Mouse (Mus musculus) layer of hippocampus, adult 9-10 months (tissue): ENCODE data around the gene Lin7b.
"Not testable (repeated sequence)": the region's sequence is repeated elsewhere in the genome, so short reads cannot be mapped to it uniquely, and the experiment has no call there.

Experiments
- DNase-seq: peaks from one replicate; pipeline ENCODE4 v3.0.0; 2022; ENCODE audit warnings: low spot score

Lin7b gene

DNA sequence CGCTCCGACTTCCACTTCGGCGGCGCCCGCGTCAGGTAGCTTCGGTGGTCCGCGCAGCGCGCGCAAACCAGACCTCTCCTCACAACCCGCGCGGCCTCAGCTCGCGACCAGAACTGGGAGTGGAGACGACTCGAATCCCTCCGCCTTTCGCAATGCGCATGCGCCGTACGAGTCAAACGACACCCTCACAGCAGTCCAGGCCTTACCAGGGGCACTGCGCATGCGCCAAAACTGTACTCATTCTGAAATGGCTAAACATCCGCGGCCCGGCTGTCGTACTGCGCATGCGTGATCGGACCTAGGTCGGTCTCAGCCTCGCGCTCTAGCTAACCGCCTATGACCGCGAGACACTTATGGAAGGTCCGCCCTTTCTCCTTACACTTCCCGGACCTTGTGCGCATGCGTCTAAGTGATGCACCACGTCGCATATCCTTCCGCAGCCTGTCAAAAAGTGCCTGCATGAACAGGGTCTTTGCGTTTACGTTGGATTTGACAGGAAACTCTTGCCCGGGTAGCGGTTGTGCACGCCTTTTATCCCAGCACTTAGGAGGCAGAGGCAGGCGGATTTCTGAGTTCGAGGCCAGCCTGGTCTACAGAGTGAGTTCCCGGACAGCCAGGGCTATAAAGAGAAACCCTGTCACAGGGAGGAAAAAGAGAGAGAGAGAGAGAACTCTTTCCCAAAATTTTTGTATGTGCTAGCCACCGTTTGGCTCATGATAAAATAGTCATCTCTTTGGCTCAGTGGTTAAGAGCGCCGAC is 25.4 kb upstream of the Lin7b start, which contains the start of gene Snrnp70:
TSS of gene Snrnp70 (minus strand) at position 165 of the 759 bp plus-strand sequence.
- DNase-seq = peak; percentile 100

DNA sequence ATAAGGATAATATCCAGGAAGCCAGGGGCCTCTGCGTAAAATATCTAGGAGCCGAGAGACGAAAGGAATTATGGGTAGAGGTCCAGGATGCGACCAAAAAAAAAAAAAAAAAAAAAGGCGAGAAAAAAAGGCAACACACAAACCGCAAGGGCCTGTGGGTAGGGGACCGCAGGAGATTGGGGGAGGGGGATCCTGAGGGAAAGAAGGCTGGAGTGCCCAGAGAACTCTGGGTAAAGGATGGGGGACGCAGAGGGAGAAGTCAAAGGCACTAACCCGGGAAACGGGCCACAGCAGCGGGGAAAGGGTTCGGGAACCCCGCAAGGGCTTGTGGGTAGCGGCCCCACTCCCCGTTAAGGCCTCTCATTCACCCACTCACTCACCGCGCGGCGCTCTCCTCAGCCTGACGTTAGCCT is 24.8 kb upstream of the Lin7b start:
- no peak for DNase-seq

DNA sequence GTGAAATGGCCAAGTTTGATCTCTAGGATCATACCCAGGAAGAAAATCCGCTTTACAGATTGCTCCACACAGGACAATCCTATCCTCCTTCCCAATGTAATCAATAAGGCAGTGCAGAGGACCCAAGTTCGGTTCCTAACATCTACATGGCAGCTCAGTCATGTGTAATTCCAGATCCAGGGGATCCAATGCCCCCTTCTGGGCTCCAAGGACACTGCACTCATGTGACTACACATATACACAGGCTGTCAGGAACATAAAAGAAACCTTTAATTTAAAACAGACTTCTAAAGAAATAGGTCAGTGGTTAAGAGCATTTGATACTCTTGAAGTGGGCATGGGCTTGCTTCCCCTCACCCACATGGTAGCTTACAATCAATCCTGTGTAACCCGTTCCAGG is 15.7 kb upstream of the Lin7b start:
- DNase-seq = no peak

DNA sequence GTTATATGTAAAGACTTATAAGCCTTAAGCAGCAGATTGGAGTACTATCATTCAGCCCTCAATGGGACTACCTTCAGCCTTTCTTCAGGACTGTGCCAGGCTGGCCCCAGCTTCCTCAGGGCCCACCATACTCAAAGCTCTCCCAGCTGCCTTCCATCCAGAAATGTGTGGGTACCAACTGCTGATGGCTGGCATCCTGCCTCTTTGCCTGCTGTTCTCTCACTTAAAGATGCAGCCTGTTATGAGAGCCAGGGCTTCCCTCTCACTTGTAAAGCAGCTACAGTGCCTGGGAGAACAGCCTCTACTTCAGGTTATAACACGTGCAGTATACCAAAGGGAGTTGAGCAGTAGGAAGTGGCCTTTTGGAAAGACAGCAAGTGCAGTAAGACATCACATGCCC is 5.7 kb upstream of the Lin7b start:
- no peak for DNase-seq

DNA sequence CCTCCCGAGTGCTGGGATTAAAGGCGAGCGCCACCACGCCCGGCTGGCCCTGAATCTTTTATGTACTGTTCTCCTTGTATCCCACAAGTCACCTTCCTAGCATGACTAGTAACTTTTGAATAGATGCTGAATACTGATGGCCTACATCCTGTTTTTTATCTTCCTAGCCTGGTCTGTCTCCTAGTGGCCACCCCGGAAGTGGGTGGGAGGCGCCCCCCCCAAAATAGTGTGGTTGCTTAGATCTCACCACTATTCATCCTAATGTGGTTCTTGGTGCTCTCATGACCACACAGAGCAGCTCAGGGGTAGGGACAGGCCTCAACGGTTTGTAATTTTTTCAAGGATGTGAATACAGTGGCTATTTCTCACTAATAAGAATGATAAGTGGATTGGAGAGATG is 4.2 kb upstream of the Lin7b start:
- no peak for DNase-seq

DNA sequence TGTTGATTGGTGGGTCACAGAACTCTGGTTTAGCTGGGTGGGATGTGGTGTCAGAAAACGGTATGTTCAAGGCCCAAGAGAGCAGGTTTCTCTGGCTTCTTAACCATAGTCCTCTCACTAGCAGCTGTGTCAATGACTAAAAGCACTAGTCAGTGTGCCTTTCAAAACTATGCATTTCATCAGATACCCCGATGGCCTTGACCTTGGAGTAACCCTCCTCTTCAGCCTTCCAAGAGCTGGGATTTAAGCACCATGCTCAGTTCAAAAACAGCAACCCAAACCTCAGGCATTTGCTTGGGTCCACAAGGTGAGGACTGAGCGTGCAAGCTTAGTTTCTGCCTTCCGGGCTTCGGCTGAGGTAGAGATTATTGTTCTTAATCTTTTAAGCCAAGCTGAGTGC is 2.0 kb upstream of the Lin7b start:
- DNase-seq = no peak

DNA sequence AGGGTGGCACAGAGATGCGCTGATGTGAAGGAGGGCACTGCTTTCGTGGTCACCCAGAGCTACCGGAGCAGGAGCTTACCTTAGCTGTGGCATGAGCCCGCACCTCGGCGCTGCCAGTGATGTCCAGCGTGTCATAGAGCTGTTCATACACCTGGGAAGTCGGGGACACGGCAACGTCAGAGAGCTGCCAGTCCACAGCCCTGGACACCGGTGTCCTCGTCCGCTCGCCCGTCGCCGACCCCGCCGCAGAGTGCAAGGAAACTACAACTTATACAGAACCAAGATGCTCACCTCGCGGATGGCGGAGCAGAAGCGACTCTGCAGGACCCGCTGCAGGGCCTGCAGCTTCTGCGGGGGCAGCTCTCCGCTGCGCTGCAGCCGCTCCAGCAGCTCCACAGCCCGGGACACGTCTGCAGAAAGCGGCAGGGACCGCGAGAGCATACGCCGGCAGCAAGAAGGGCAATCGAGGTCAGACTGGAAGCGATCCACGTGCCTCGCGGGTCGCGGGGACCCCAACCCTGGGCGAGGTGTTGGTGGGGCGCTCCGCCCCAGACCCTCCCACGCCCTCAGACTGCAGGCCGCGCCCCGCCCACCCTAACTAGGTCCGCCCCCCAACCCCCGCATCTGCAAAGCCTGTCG is 428 bp downstream of the Lin7b start:
- no peak for DNase-seq

DNA sequence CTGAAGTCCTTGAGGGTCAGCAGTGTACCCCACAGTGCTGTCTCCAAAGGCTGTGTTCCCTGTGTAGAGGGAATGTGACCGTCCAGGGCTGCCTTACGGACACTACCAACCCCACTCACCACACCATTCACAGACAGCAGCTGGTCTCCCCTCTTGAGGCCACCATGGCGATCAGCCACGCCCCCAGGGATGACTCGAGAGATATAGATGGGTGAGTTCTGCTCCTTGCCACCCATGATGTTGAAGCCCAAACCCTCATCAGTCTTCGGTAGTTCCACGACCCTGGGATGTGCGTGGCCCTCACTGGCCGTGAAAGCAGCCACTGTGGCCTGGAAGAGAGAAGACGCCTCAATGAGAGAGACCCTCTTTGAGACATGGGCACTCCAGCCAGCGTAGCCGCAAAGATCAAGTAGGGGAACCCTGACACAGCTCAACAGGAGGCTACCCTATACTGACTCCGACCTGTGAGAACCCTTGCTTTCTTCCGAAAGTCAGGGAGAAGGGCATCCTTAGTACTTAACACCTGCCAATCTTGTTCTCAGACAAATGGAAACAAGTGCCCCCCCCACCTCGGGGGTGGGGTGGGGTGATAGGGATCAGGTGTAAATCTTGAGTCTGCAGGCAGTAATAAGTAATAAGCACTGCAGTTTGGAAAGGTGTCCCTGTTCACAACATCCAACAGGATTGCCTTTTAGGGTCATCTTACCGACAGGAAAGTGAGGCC is 1.2 kb downstream of the Lin7b start:
- DNase-seq = no peak

DNA sequence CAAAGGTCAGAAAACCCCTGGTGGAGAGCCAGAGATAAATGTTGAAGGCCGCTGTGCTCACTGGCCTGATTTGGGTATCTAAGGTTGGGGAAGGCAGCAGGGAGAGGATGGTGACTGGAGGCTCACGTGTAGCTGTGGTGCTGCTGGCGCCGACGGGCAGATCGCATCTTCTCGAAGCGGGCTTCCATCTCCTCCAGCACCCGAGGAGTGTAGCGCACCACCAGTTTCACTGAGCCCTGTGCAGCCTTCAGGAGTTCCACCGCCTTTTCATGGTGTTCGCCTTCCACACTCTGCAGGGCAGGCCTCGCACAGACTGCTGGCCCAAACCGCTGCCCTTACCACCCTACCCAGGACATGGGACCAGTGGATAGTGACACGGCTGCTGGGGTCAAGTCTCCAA is 2.2 kb downstream of the Lin7b start:
- no peak for DNase-seq

DNA sequence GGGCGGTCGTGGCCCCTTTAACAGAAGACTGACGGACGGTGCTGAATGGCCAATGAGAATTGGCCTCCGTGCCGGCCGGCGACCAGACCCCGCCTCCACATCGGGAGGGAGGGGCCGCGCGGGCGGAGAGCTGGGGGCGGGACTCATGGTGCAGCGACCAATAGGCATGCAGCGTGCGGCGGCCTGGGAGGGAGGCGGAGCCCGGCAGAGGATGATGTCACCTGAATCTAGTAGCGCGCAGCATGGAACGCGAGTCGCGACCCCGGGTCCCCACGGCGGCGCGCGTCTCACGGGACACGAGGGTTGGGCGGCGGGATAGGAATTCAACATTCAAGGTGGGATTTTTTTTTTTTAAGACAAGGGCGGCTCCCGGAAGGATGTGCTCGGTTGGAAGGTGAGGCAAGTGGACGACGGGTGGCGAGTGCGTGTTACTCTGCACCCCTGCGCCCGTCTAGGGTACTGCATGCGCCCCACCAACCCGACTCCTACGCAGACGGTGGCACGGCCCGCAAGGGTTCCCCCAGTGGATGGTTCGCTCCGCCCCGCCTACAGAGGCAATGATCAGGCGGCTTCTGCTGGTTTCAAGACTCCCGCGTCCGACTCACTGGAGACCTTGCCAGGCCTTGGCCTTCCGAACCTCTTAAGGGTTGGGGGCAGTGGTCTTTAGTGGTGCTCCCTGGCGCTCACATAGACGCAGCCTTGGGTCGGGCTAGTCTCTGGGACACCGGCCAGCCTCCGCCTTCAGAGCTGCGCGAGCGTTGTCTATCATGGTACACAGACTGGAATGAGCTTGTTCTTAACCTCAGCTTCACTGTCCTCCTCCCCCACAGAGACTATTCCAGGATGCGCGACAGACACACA is 3.1 kb downstream of the Lin7b start:
- DNase-seq = peak; percentile 96

DNA sequence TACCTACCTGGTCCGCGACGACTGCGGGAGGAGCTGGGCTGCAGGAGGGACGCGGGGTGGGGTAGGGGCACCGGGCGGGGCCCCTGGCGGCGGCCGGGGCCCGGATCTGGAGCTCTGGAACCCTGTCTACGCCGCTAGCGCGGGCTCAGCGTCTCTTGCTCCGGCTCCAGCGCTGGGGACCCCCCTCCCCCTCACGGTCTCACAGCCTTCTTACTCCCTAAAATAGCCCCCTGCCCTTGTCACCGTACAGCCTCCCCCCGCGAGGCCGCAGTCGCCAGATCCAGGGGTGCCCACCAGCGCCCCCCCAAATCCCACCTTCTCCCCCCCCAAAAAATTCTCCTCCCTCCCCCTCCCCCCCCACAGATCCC is 3.7 kb downstream of the Lin7b start, which contains the start of gene Ppfia3:
TSS of gene Ppfia3 (minus strand) at position 368 of the 368 bp plus-strand sequence.
- no peak for DNase-seq

DNA sequence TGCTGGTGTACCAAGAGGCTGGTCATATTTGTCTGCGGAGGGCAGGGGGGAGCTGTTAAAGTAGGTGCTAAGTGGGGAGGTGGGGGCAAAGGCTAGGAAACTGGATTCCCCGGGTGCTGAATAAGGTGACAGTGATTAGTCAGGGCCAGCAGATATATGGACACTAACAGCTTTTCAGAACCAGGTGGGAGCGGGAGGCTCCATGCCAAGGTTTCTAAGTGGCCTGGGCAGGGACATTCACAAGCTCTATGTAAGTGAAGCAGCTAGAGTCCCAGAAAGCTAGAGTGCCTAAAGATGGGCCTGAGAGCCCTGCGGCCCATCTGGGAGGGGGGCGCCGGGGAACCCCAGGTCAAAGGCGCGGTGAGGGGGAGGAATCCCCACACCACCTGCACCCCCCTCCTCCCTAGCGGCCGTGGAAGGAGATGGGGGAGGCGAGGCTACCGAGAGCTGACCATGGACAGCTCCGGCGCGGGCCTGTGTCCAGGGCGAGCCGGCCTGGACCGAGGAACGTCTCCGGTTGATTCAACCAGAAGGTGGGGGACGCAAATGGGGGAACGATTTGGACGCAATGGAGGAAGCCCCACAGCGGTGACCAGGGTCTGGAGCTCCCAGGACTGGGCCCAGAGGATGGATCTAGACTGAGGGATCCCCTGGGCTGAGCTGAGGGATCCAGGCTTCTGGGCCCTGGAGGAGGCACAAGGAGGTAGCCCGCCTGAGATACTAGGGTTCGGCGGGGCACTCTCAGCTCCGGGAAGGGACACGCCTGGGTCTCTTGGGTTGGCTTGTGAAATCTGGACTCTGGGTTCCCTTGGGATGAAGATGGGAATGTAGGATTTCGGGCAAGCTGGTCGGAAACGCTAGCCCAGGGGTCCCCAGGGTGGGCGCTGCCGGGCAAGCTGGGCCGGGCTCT is 4.4 kb downstream of the Lin7b start:
- no peak for DNase-seq

DNA sequence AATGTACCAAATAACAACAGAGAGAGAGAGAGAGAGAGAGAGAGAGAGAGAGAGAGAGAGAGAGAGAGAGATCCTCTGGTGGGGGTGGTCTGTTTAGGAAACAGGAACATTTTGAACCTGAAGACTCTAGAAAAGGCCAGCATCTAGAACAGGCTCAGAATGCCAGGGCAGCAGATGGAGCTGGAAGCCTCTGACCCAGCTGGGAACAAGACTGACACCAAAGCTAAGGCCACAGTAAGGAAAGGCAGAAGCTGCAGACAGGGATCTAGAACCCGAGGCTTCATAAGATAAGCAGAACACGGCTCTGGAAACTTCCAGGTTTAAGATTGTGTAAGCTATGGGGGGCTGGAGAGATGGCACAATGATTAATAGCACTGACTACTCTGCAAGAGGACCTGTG is 6.4 kb downstream of the Lin7b start:
- no peak for DNase-seq

DNA sequence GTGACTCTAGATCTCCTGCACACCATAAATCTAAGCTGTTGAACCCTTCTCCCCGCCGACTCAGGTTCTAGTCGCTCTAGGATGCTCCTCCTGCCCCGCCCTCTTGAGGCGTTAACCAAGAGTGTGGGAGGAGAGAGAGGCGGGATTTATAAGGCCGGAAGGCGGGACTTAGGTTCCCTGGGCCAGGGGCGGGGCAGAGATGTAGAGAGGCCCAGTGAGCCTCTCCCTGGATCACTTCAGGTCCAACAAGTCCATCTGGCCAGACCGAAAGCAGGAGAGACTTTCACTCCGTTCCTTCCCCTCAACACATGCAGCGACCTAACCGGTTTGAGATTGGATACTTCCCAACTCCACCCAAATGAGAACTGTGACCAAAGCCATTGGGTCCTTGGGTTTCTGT is 7.6 kb downstream of the Lin7b start:
- DNase-seq = no peak

DNA sequence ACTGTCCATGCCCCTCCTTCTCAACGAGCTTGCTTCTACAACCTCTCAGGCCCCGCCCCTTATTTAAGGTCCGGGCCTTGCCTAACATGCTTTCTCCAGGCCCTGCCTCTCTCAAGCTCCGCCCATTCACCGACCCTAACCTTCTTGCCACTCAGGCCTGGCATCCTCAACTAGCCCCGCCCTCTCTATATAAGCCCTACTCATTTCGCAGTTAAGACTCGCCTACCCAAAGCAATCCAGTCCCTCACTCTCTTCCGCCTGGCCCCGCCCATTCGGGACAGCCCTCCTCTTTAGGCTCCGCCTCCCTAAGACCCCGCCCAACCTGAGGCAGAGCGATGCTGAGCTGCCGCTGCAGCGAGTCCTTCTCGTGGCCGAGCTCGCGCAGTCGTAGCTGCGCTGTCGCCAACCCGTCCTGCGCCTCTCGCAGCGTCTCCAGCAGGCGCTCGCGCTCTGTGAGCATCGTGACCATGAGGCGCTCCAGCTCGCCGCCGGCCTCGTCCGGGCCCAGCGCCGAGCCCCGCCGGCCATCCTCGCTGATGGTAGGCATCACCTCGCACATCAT is 9.1 kb downstream of the Lin7b start:
- DNase-seq = no peak

DNA sequence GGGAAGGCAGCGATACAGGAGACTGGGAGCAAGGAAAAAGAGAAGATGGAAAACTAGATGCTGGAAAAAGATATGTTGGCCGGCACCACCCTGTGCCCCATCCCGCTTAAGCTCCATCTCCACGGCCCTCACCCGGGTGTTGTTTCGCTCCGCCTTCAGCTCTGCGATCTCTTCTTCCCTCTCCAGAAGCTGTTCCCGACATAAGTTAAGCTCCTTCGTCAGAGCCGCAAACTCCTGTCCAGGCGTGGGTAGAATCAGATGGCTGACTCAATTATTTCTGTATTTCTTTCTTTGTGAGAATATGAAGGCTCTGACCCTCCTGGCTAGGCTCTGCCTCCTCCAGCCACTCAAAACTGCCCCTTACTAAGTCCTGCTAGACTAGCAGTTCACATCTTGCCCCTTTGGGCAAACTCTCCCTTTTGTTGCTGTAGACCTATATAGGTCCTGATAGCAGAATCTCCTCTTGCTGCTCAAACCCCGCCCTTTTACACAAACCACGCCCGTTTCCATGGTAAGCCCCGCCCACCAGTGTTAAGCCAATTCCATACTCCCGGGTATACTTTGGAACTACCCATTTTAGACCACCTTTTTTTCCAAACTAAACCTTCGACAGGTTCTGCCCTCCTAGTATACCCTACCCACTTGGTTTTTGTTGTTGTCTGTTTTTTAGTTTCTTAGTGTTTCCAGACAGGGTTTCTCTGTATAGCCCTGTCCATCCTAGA is 9.8 kb downstream of the Lin7b start:
- no peak for DNase-seq

DNA sequence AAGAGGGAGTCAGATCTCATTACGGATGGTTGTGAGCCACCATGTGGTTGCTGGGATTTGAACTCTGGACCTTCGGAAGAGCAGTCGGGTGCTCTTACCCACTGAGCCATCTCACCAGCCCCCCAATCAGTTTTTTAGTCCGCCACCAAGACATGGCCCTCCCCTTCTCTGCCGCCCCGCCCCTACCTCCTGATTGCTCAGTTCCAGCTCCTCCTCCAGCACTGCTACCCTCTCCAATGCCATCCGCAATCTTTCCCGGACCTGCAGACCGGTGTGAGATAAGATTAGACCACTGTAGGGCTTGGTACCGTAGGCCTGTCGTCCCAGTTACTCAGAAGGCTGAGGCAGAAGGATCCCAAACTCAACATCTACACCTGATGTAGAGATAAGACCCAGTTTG is 11.3 kb downstream of the Lin7b start:
- not testable (repeated sequence) for DNase-seq

DNA sequence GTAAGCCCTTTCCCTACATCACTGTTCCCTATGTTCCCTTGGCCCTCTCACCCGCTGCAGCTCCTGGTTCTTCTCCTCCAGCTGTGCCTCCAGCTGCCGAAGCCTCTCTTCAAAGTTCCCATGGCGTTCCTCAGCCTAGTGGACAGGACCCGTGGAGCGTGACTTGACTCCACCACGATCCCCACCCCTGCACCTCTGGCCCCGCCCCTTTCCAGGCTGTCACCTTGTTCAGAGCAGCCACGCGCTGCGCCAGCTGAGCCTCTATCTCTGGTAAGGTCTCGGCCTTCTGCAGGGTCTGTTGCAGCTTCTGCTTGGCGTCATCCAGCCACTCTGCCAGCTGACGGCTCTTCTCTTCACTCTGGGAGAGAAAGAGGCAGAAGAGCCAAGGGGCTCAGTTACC is 14.3 kb downstream of the Lin7b start:
- DNase-seq = no peak

DNA sequence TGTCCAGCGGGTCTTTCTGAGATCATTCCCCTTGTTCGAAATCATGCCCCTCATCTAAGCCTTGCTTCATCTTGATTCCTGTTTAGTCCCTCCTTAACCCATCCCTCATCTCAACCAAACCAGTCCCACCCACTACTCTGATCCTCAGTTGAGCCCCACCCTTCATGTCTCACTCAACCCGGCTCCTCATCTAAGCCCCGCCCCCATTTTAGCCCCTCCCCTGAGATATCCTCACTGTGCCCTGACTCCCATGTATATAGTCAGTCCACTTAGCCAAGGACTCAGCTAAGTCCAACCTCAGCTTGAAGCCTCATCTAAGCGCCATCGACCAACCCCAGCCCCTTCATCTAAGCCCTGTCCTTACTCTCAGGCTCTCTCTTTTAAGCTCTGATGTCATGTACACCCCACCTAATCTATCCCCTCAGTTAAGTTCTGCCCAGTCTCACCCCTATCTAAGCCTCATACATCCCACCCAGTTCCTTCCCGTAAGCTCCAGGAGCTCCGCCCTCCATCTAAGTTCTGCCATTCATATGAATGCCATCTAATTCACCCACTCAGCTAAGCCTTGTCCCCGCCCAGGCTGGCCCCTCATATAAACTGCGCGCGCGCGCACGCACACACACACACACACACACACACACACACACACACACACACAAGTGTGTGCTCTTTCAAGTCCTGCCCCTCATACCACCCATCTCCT is 14.9 kb downstream of the Lin7b start:
- DNase-seq = no peak
